8 mouse cellular contexts compared by ENCODE assay signal in genomic region chr9:106470991-106471750, GRCm38 (mm10). TPM values are rescaled to one million over a fixed set of nuclear protein-coding genes. Genes with fewer than 3 reads are reported as not detected.
A peak's percentile ranks its signal among the peaks of the same experiment; 100 is the strongest.
DNase-seq lines count a peak whose midpoint lies in the region; ATAC-seq lines count a peak whose summit lies in the region.

No protein-coding gene starts in this region.

- H3K9ac ChIP-seq in embryonic facial prominence, embryonic 12.5 days = no peak overlapping the region
- H3K9ac ChIP-seq in liver, embryonic 11.5 days (ENCODE audit: low read depth, low read length) = no peak overlapping the region

- ATAC-seq in embryonic facial prominence, embryonic 12.5 days (ENCODE audit: insufficient number of reproducible peaks, insufficient read depth, low FRiP score, low TSS enrichment) = no peak
- ATAC-seq in liver, embryonic 11.5 days (replicated peaks; ENCODE audit: low FRiP score) = no peak
- no peak for ATAC-seq in CD4-positive, CD25-positive, alpha-beta regulatory T cell, adult 4 months

- peak; percentile 1 for DNase-seq in adrenal gland, adult 8-10 months
- no peak for DNase-seq in adrenal gland, postnatal 4 days (ENCODE audit: low spot score in 2 of 2)
- peak; percentile 0 to 1 for DNase-seq in layer of hippocampus, postnatal 36 days
- DNase-seq in layer of hippocampus, postnatal 14 days (ENCODE audit: low spot score in 2 of 2) = no peak
- no peak for DNase-seq in liver, embryonic 11.5 days (ENCODE audit: low spot score)
- DNase-seq in ovary, postnatal 10 days (ENCODE audit: low spot score) = no peak

- no peak overlapping the region for H3K27ac ChIP-seq in embryonic facial prominence, embryonic 12.5 days
- H3K27ac ChIP-seq in liver, embryonic 11.5 days (ENCODE audit: low read depth, low read length) = no peak overlapping the region

- no peaks in the 10 kb centered on the region for H3K36me3 ChIP-seq in embryonic facial prominence, embryonic 12.5 days
- H3K36me3 ChIP-seq in liver, embryonic 11.5 days (ENCODE audit: control insufficient read depth, insufficient read depth, low read length) = no peaks in the 10 kb centered on the region

- 57% methylated on average over 14 of the region's 14 CpGs for WGBS in embryonic facial prominence, embryonic 12.5 days
- WGBS in liver, embryonic 11.5 days = 66% methylated on average over 14 of the region's 14 CpGs

- no peak overlapping the region for H3K4me3 ChIP-seq in embryonic facial prominence, embryonic 12.5 days
- no peak overlapping the region for H3K4me3 ChIP-seq in liver, embryonic 11.5 days (ENCODE audit: low read depth, low read length)

- H3K4me1 ChIP-seq in embryonic facial prominence, embryonic 12.5 days = peaks cover 31% of the 10 kb centered on the region
- H3K4me1 ChIP-seq in liver, embryonic 11.5 days (replicated peaks; ENCODE audit: control insufficient read depth, insufficient read depth, low read length) = peaks cover 20% of the 10 kb centered on the region

- H3K4me2 ChIP-seq in embryonic facial prominence, embryonic 12.5 days (replicated peaks) = peak overlapping the region; percentile 29; the same call in 1 of the 2 replicates
- H3K4me2 ChIP-seq in liver, embryonic 11.5 days = peak overlapping the region; percentile 37

- H3K27me3 ChIP-seq in embryonic facial prominence, embryonic 12.5 days = no peaks in the 10 kb centered on the region
- peaks cover under 1% of the 10 kb centered on the region; the same call in 1 of the 2 replicates for H3K27me3 ChIP-seq in liver, embryonic 11.5 days (replicated peaks; ENCODE audit: control insufficient read depth, insufficient read depth, low read length)

- no peaks in the 10 kb centered on the region for H3K9me3 ChIP-seq in embryonic facial prominence, embryonic 12.5 days
- H3K9me3 ChIP-seq in liver, embryonic 11.5 days (ENCODE audit: control insufficient read depth, low read length) = no peaks in the 10 kb centered on the region

RNA-seq across cellular contexts. Expression of gene Rrp9, which starts 4.6 kb away (rescaled TPM):
- 10 to 100 TPM; 34.2 to 53.4 (median 35.9) TPM for total RNA-seq in adrenal gland, adult 8-10 months (2022)
- 10 to 100 TPM; 33.4 to 40.7 TPM for total RNA-seq in adrenal gland, postnatal 4 days (2021)
- 10 to 100 TPM; 35.0 to 38.1 TPM for total RNA-seq in layer of hippocampus, postnatal 36 days (2021)
- total RNA-seq in layer of hippocampus, postnatal 14 days (2021) = 10 to 100 TPM; 31.5 to 37.0 TPM
- polyA plus RNA-seq in embryonic facial prominence, embryonic 12.5 days (2016; fragmentation: Nextera tagmentation; extraction: Ambion mirVana) = 52.8 and 57.9 TPM in 2 replicates
- polyA plus RNA-seq in liver, embryonic 11.5 days (2014; fragmentation: Nextera tagmentation; extraction: Ambion mirVana) = 85.4 and 92.8 TPM in 2 replicates
- 10 to 100 TPM; 35.4 to 37.4 TPM for polyA plus RNA-seq in CD4-positive, CD25-positive, alpha-beta regulatory T cell, adult 4 months (2017; shearing (Covaris generic))

RNA-seq across cellular contexts. Expression of gene Gpr62, which starts 5.4 kb away (rescaled TPM):
- total RNA-seq in adrenal gland, adult 8-10 months (2022) = under 1 TPM; 0.28 to 0.62 (median 0.46) TPM
- total RNA-seq in adrenal gland, postnatal 4 days (2021) = under 1 TPM; 0.40 to 0.67 TPM
- 10 to 100 TPM in 1 of 2 experiments, 1 to 10 TPM in 1; 9.2 to 10.4 TPM for total RNA-seq in layer of hippocampus, postnatal 36 days (2021)
- total RNA-seq in layer of hippocampus, postnatal 14 days (2021) = 1 to 10 TPM; 7.1 to 7.4 TPM
- polyA plus RNA-seq in embryonic facial prominence, embryonic 12.5 days (2016; fragmentation: Nextera tagmentation; extraction: Ambion mirVana) = 0.62 and 0.70 TPM in 2 replicates
- polyA plus RNA-seq in liver, embryonic 11.5 days (2014; fragmentation: Nextera tagmentation; extraction: Ambion mirVana) = 0.11 TPM in 1 of 2 replicates, not detected in the other
- polyA plus RNA-seq in CD4-positive, CD25-positive, alpha-beta regulatory T cell, adult 4 months (2017; shearing (Covaris generic)) = not detected

RNA-seq across cellular contexts. Expression of gene Parp3, which starts 5.6 kb away (rescaled TPM):
- 10 to 100 TPM; 40.6 to 86.0 (median 52.7) TPM for total RNA-seq in adrenal gland, adult 8-10 months (2022)
- 10 to 100 TPM; 15.8 to 18.1 TPM for total RNA-seq in adrenal gland, postnatal 4 days (2021)
- 1 to 10 TPM; 3.1 to 3.2 TPM for total RNA-seq in layer of hippocampus, postnatal 36 days (2021)
- total RNA-seq in layer of hippocampus, postnatal 14 days (2021) = 1 to 10 TPM; 3.2 to 5.1 TPM
- 3.7 and 4.6 TPM in 2 replicates for polyA plus RNA-seq in embryonic facial prominence, embryonic 12.5 days (2016; fragmentation: Nextera tagmentation; extraction: Ambion mirVana)
- 1.5 and 1.6 TPM in 2 replicates for polyA plus RNA-seq in liver, embryonic 11.5 days (2014; fragmentation: Nextera tagmentation; extraction: Ambion mirVana)
- 10 to 100 TPM; 52.6 to 68.5 TPM for polyA plus RNA-seq in CD4-positive, CD25-positive, alpha-beta regulatory T cell, adult 4 months (2017; shearing (Covaris generic))

RNA-seq across cellular contexts. Expression of gene Pcbp4, which starts 18.1 kb away (rescaled TPM):
- 10 to 100 TPM; 20.4 to 47.9 (median 34.8) TPM for total RNA-seq in adrenal gland, adult 8-10 months (2022)
- total RNA-seq in adrenal gland, postnatal 4 days (2021) = 10 to 100 TPM; 59.5 to 63.8 TPM
- 100 to 1,000 TPM; 175 to 176 TPM for total RNA-seq in layer of hippocampus, postnatal 36 days (2021)
- total RNA-seq in layer of hippocampus, postnatal 14 days (2021) = 100 to 1,000 TPM; 181 to 195 TPM
- 213 and 222 TPM in 2 replicates for polyA plus RNA-seq in embryonic facial prominence, embryonic 12.5 days (2016; fragmentation: Nextera tagmentation; extraction: Ambion mirVana)
- 62.4 and 63.2 TPM in 2 replicates for polyA plus RNA-seq in liver, embryonic 11.5 days (2014; fragmentation: Nextera tagmentation; extraction: Ambion mirVana)
- 1 to 10 TPM; 2.9 to 3.1 TPM for polyA plus RNA-seq in CD4-positive, CD25-positive, alpha-beta regulatory T cell, adult 4 months (2017; shearing (Covaris generic))

RNA-seq across cellular contexts. Expression of gene Abhd14a, which starts 23.7 kb away (rescaled TPM):
- total RNA-seq in adrenal gland, adult 8-10 months (2022) = 10 to 100 TPM; 24.8 to 32.3 (median 26.4) TPM
- 10 to 100 TPM; 29.8 to 30.2 TPM for total RNA-seq in adrenal gland, postnatal 4 days (2021)
- 10 to 100 TPM; 38.5 to 41.0 TPM for total RNA-seq in layer of hippocampus, postnatal 36 days (2021)
- 10 to 100 TPM; 40.9 to 41.8 TPM for total RNA-seq in layer of hippocampus, postnatal 14 days (2021)
- polyA plus RNA-seq in embryonic facial prominence, embryonic 12.5 days (2016; fragmentation: Nextera tagmentation; extraction: Ambion mirVana) = 58.5 and 61.3 TPM in 2 replicates
- polyA plus RNA-seq in liver, embryonic 11.5 days (2014; fragmentation: Nextera tagmentation; extraction: Ambion mirVana) = 53.6 and 54.0 TPM in 2 replicates
- 10 to 100 TPM; 10.5 to 24.2 TPM for polyA plus RNA-seq in CD4-positive, CD25-positive, alpha-beta regulatory T cell, adult 4 months (2017; shearing (Covaris generic))

Comparison
In these comparisons a context has a peak if more than half of its experiments do, and no peak if none do; other contexts are left out.
1. DNase-seq: peak in adrenal gland, adult 8-10 months (single experiment) and layer of hippocampus, postnatal 36 days (2 of 2); none in adrenal gland, postnatal 4 days (0 of 2), layer of hippocampus, postnatal 14 days (0 of 2), liver, embryonic 11.5 days (single experiment) and ovary, postnatal 10 days (single experiment).
2. RNA of gene Gpr62, which starts 5.4 kb away (total RNA-seq): 9.2 to 10.4 TPM in layer of hippocampus, postnatal 36 days and 7.1 to 7.4 TPM in layer of hippocampus, postnatal 14 days; 0.40 to 0.67 TPM in adrenal gland, postnatal 4 days and 0.28 to 0.62 TPM in adrenal gland, adult 8-10 months; every median in the first group is over 4 times any median in the second.